Mouse (Mus musculus) neural tube, embryonic 14.5 days (tissue): ENCODE data around the gene Rtp2. TPM values are rescaled to one million over a fixed set of nuclear protein-coding genes. Genes with fewer than 3 reads are reported as not detected.

Source experiments
- ATAC-seq: fragments of 200-750 bp; cut with Nextera tagmentation; 2 replicates; pipeline ENCODE4 v1.8.0; 2017; ENCODE audit warnings: low read depth, mild to moderate bottlenecking, moderate TSS enrichment, moderate library complexity
- H3K27ac ChIP-seq: fragments of 300-500 bp; sonication (generic); 2 replicates; pipeline ENCODE4 v1.5.1; 2014; ENCODE audit warnings: low read depth, mild to moderate bottlenecking, control low read depth, low read length, moderate library complexity, mixed read lengths
- H3K27me3 ChIP-seq: fragments of 300-500 bp; sonication (generic); 2 replicates; pipeline ENCODE4 v1.6.1; 2014; ENCODE audit warnings: low read length; ENCODE audit not compliant: control insufficient read depth, insufficient read depth
- H3K36me3 ChIP-seq: fragments of 300-500 bp; sonication (generic); 2 replicates; pipeline ENCODE4 v1.6.1; 2014; ENCODE audit warnings: low read length, mixed read lengths; ENCODE audit not compliant: control insufficient read depth, insufficient read depth
- H3K4me1 ChIP-seq: fragments of 300-500 bp; sonication (generic); 2 replicates; pipeline ENCODE4 v1.6.1; 2014; ENCODE audit warnings: low read length; ENCODE audit not compliant: control insufficient read depth, insufficient read depth
- H3K4me2 ChIP-seq: fragments of 300-500 bp; sonication (generic); 2 replicates; pipeline ENCODE4 v1.6.1; 2014; ENCODE audit warnings: mild to moderate bottlenecking, low read depth, low read length, control low read depth
- H3K4me3 ChIP-seq: fragments of 300-500 bp; sonication (generic); 2 replicates; pipeline ENCODE4 v1.5.1; 2014; ENCODE audit warnings: low read depth, low read length, control low read depth, mixed read lengths
- H3K9ac ChIP-seq: fragments of 300-500 bp; sonication (generic); replicated peaks from 2 replicates; pipeline ENCODE4 v1.6.1; 2014; ENCODE audit warnings: low read depth, mild to moderate bottlenecking, control low read depth, low read length, mixed read lengths
- H3K9me3 ChIP-seq: fragments of 300-500 bp; sonication (generic); 2 replicates; pipeline ENCODE4 v1.6.1; 2016; ENCODE audit warnings: low read length; ENCODE audit not compliant: control insufficient read depth
- WGBS: fragments of 180-500 bp; shearing (Covaris S2); extraction: QIAGEN DNeasy Blood & Tissue Kit; methylation state at CpG from one replicate; pipeline ENCODE4 v1.1.7; 2014; 5-methylcytosine and 5-hydroxymethylcytosine counted together
- polyA plus RNA-seq: library from polyadenylated mRNA; unstranded; fragments of >200 nt; fragmentation: Nextera tagmentation; extraction: Ambion mirVana; gene quantifications from 2 replicates; pipeline ENCODE4 v1.2.1, GENCODE M21; 2014

Rtp2 gene
- polyA plus RNA-seq, 1 experiment from 2014 or later = not detected

DNA sequence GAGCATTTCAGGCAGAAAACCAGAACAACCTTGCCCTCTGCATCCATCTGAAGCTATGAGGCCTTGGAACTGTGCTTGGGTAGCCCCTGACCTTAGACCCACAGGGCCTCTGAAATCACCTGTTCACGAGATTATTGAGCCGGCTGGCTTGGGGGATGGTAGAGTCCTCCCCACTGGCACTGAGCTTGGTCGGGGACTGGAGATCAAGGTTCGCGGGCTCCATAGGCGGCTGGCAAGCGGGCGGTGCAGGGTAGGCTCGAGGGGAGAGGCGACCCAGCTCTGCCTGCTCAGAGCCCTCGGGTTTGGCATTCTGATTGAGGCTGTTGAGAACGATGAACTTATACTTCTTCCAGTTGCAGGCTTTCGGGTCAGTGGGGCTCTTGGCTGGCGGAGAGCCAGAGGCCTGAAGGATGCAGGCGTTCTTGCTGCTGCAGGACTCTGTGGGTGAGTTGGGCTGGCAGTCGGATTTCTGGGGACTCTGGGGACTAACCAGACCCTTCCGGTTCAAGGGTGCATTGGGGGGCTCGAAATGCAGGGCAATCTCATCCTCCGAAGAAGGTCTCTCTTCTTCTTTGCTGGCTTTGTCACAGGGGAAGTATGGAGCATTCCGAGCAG, 40.0 kb upstream of the Rtp2 start:
- no peaks in the 10 kb centered on the region for H3K4me1 ChIP-seq
- no peak for ATAC-seq
- H3K9ac ChIP-seq = no peak overlapping the region
- H3K27me3 ChIP-seq = no peaks in the 10 kb centered on the region
- H3K36me3 ChIP-seq = no peaks in the 10 kb centered on the region
- H3K9me3 ChIP-seq = no peaks in the 10 kb centered on the region
- H3K27ac ChIP-seq = no peak overlapping the region
- 81% methylated on average over 20 of the region's 20 CpGs for WGBS
- H3K4me3 ChIP-seq = no peak overlapping the region
- H3K4me2 ChIP-seq = no peak overlapping the region

DNA sequence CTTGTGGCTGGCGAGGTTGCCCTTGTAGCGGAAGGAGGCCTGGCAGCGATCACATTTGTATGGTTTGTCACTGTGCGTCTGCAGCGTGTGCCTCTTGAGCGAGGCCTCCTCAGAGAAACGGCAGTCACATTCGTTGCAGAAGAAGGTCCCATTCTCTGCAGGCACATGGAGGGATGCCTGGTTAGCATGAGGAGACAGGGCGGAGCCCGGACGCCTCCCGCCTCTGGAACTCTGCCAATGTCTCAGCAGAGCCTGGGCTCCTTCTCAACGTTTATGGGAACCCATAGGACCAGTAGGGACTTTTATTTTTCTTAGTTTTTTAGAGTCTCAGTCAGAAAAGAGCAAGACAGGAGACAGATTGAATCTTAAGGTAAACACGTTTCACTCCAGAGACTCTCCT, 37.7 kb upstream of the Rtp2 start:
- Histone ChIP-seq H3K36me3 (no peaks in the 10 kb centered on the region), H3K27ac (no peak overlapping the region), H3K4me1 (no peaks in the 10 kb centered on the region), H3K27me3 (no peaks in the 10 kb centered on the region), H3K4me3 (no peak overlapping the region), H3K9me3 (no peaks in the 10 kb centered on the region), H3K4me2 (no peak overlapping the region), H3K9ac (no peak overlapping the region)
- no peak for ATAC-seq
- WGBS = 76% methylated on average over 14 of the region's 14 CpGs

DNA sequence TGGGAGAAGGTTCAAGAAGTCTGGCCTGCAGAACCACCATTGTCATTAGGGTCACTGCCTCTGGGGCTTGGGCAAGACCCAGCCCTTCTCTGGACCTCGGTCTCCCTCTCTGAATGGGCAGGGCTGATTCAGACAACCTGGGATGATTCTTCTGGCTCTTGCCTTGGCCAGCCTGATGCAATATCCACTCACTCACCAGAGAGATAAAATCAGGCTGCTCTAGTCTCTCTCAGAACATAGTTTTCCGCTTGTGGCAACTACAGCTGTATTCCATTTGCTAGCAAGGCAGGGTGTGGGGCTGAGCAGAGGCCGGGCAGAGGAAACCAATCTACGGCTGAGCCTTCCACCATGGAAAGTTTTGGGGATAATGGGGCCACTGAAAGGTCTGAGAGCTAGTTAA, 36.7 kb upstream of the Rtp2 start:
- Histone ChIP-seq H3K4me3 (no peak overlapping the region), H3K4me1 (no peaks in the 10 kb centered on the region), H3K9ac (no peak overlapping the region), H3K36me3 (no peaks in the 10 kb centered on the region), H3K4me2 (no peak overlapping the region), H3K9me3 (no peaks in the 10 kb centered on the region), H3K27ac (no peak overlapping the region), H3K27me3 (no peaks in the 10 kb centered on the region)
- ATAC-seq = no peak
- 94% methylated on average over 4 of the region's 4 CpGs for WGBS

DNA sequence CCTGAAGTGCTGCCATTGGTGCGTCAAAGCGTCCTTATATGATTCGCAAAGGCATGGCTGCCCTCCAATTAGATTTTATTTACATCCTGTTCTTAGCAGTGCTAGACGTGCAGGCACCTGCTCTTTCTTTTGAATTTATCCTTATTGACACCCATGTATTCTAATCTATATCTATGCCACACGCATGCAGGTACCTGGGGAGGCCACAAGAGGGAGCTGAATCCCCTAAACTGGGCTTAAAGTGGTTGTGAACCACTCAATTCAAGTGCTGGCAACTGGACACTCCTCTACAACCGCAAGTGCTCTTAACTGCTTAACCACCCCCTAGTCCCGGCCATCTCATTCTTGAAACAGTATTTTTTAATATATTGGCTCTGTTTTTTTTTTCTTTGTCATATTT, 35.1 kb upstream of the Rtp2 start:
- ATAC-seq = no peak
- H3K36me3 ChIP-seq = no peaks in the 10 kb centered on the region
- H3K4me1 ChIP-seq = no peaks in the 10 kb centered on the region
- H3K4me3 ChIP-seq = no peak overlapping the region
- H3K27me3 ChIP-seq = no peaks in the 10 kb centered on the region
- no peaks in the 10 kb centered on the region for H3K9me3 ChIP-seq
- no peak overlapping the region for H3K9ac ChIP-seq
- no peak overlapping the region for H3K27ac ChIP-seq
- WGBS = 86% methylated on average over 7 of the region's 7 CpGs
- H3K4me2 ChIP-seq = no peak overlapping the region

DNA sequence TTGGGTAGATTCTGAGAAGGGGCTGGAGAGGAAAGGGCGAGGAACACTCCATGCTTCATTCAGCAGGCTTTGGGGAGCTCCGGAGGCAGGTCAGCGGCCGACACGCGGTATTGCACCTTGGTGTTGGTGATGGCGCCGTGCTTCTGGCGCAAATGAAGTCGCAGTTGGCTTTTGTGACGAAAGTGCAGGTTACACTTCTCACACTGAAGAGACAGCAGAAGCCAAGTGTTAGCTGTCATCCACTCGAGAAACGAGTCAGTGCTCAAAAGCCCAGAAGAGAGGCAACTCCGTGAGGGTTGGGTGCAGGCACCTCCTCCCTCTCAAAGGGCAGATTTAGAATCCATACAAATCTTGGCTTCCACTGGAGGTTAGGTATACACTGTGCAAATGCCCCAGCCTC, 33.9 kb upstream of the Rtp2 start:
- WGBS = 93% methylated on average over 14 of the region's 14 CpGs
- no peak for ATAC-seq
- no peak overlapping the region for H3K4me3 ChIP-seq

DNA sequence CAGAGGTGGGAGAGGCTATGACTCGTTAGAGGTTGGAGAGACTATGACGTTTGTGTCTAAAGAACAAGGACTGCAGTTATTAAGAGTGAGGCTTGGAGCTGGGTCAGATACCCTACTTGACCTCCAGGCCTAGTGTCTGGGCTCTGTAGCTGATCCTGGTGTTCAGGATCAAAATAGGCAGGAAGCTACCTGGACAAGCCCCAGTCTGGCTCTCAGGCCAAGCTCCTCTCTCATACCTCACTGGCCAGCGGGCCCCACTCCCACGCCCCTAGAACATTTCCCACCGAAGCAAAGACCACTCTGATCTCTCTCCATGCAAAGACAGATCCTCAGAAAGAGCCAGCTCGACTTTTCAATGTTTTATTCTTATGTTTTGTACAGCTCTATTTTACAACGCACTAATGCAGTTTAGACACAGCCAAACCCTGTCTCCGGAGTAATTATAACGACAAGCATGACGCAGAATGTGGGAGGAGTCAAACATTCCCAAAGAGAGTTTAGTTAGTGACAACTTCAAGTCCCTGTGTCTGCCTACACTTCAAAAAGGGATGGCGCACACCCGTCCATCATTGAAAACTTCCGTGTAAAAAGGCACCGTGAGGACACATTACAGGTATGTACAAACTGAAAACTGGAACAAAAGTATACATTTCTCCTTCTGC, 32.6 kb upstream of the Rtp2 start:
- H3K36me3 ChIP-seq = no peaks in the 10 kb centered on the region
- no peaks in the 10 kb centered on the region for H3K4me1 ChIP-seq
- H3K4me2 ChIP-seq = no peak overlapping the region
- no peak overlapping the region for H3K4me3 ChIP-seq
- no peak overlapping the region for H3K27ac ChIP-seq
- no peaks in the 10 kb centered on the region for H3K9me3 ChIP-seq
- H3K27me3 ChIP-seq = no peaks in the 10 kb centered on the region
- 82% methylated on average over 14 of the region's 14 CpGs for WGBS
- H3K9ac ChIP-seq = no peak overlapping the region
- no peak for ATAC-seq

More for the DNA sequence above, 33.9 kb upstream of the Rtp2 start:
- no peak overlapping the region for H3K9ac ChIP-seq
- no peak overlapping the region for H3K27ac ChIP-seq
- no peaks in the 10 kb centered on the region for H3K36me3 ChIP-seq
- no peaks in the 10 kb centered on the region for H3K27me3 ChIP-seq
- H3K4me1 ChIP-seq = no peaks in the 10 kb centered on the region
- no peak overlapping the region for H3K4me2 ChIP-seq
- no peaks in the 10 kb centered on the region for H3K9me3 ChIP-seq

DNA sequence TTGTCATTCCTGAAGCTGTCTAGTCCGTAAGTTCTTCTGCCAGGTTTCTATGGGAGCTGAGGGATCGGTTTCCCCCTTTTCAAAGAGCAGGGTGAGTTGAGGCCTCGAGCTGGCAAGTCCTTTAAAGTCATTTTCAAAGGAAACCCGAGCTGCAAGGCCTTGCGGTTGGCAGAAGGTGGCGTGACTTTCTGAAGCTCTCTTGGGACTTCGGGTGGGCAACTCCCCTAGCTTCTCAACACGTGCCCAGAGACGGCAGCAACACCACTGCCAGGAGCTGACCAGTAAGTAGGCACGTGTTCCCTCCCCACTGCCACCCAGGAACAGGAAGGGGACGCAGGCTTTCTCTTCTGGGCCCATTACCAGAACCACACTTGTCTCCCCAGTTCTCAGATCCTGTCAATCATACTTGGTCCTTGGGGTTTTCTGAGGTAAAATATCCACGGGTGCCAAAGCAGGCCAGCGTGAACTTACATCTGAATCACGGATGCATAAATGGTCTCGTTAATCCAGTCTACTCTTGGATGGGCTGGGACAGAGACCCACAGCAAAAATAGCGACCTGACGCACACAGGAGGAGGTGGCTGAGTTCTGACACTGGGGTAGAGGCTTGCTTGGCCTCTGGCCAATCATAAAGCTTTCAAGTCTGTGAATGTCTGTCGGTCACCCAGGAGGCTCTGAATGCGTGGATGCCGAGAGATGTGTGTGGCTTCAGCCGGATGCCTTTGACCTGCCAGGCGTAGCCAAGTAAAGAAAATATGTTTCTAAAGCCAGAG, 31.9 kb upstream of the Rtp2 start:
- Histone ChIP-seq H3K27me3 (no peaks in the 10 kb centered on the region), H3K36me3 (no peaks in the 10 kb centered on the region), H3K27ac (no peak overlapping the region), H3K4me3 (no peak overlapping the region), H3K9me3 (no peaks in the 10 kb centered on the region), H3K9ac (no peak overlapping the region), H3K4me1 (no peaks in the 10 kb centered on the region), H3K4me2 (no peak overlapping the region)
- no peak for ATAC-seq
- 59% methylated on average over 22 of the region's 22 CpGs for WGBS

DNA sequence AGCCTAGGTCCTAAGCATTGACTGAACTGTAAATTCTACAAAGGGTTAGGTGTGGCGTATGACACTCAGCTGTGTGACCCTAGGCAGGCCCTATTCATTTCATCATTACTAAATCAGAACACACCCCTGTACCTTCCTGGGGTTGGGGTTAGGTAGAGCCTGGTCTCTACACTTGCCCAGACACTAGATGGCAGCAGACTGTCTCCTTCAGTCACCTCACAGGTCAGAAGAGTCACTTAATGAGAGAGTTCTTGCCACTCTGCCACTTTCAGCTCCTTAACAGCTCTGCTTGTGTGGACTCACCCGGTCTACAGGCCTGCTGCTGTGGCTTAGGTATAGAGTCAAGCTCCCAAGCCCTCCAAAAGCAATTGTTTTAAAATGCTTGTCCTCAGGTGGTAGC, 30.2 kb upstream of the Rtp2 start:
- no peaks in the 10 kb centered on the region for H3K4me1 ChIP-seq
- H3K27me3 ChIP-seq = no peaks in the 10 kb centered on the region
- no peak overlapping the region for H3K9ac ChIP-seq
- no peak for ATAC-seq
- H3K4me3 ChIP-seq = no peak overlapping the region
- no peak overlapping the region for H3K27ac ChIP-seq
- no peak overlapping the region for H3K4me2 ChIP-seq
- no peaks in the 10 kb centered on the region for H3K9me3 ChIP-seq
- WGBS = 90% methylated on average over 2 of the region's 2 CpGs
- no peaks in the 10 kb centered on the region for H3K36me3 ChIP-seq

DNA sequence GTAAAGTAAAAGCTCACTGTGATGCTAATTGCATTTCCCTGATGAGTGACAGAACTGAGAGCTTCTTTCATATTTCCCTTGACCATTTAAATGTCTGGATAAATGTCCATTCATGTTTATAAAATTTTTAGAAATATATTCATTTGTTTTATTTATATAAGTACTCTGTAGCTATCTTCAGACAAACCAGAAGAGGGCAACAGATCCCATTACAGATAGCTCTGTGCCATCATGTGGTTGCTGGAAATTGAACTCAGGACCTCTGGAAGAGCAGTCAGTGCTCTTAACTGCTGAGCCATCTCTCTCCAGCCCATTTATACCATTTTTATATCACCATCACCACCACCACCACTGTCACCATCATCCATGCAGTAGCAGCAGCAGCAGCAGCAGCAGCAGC, 26.7 kb upstream of the Rtp2 start:
- no peak for ATAC-seq
- no peak overlapping the region for H3K9ac ChIP-seq
- no peaks in the 10 kb centered on the region for H3K36me3 ChIP-seq
- no peaks in the 10 kb centered on the region for H3K27me3 ChIP-seq
- no peak overlapping the region for H3K4me3 ChIP-seq
- H3K9me3 ChIP-seq = no peaks in the 10 kb centered on the region
- H3K27ac ChIP-seq = no peak overlapping the region
- no peak overlapping the region for H3K4me2 ChIP-seq
- H3K4me1 ChIP-seq = no peaks in the 10 kb centered on the region
